Mouse (Mus musculus): ENCODE results near the gene Arf4. TPM values are rescaled to one million over a fixed set of nuclear protein-coding genes. Genes with fewer than 3 reads are reported as not detected.
A peak's percentile ranks its signal among the peaks of the same experiment; 100 is the strongest.
"Not testable (repeated sequence)": the region's sequence is repeated elsewhere in the genome, so short reads cannot be mapped to it uniquely, and the experiment has no call there.

Gene Arf4
- total RNA-seq, 2 experiments from 2014 or later = 160 to 169 TPM

GRCm38 (mm10) chr14:26662016-26662415 lies 24.1 kb downstream of the Arf4 start:
- DNase-seq (ENCODE audit: low spot score in 2 of 2) = no peak

GRCm38 (mm10) chr14:26662488-26662887 lies 24.6 kb downstream of the Arf4 start:
- no peak for DNase-seq (ENCODE audit: low spot score in 2 of 2)

DNA sequence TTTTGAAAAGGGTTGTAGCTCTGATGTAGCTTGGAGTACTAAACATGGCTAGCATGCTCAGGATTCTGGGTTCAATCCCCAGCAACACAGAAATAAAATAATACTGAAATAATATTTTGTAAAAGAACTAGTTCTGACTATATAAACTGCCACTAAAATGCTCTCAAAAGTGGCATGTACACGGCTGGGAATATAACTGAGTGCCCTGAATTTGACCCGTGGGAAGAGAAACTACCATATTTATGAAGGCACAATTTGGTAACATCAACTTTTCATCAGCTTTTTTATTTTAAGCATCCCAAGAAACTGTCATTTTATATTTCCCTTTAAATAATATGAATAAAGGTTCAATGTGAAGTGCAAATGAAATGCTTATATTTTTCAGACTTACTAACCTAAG lies 26.0 kb downstream of the Arf4 start:
- no peak for DNase-seq (ENCODE audit: low spot score in 2 of 2)

DNA sequence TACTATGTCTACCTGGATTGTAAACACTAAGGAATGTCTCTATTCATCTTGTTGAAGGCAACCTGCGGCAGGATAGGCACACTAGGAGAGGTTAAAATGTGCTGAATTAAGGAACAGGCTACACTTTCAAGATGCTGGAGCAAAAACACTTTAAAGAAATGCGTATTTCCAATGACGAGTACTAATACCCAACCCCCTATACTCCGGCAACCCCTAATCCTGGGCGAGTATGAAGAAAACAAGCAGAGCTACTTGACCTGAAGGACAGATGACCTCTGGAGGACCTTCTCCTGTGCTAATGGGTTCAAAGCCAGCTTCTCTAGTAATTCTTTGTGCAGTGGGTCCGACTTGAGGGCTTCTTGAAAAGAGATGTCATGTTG lies 30.1 kb downstream of the Arf4 start:
- no peak for DNase-seq (ENCODE audit: low spot score in 2 of 2)

- DNase-seq (ENCODE audit: low spot score in 2 of 2) = peak; percentile 13 to 51
These were observed 30.8 kb downstream of the Arf4 start for GRCm38 (mm10) chr14:26668371-26669291.

- peak; percentile 87 to 88 for DNase-seq (ENCODE audit: low spot score in 2 of 2)
These were observed 31.6 kb downstream of the Arf4 start, which contains the start of gene Pde12 for GRCm38 (mm10) chr14:26669292-26670073. TSS of gene Pde12 (minus strand) at chr14:26669883.

DNA sequence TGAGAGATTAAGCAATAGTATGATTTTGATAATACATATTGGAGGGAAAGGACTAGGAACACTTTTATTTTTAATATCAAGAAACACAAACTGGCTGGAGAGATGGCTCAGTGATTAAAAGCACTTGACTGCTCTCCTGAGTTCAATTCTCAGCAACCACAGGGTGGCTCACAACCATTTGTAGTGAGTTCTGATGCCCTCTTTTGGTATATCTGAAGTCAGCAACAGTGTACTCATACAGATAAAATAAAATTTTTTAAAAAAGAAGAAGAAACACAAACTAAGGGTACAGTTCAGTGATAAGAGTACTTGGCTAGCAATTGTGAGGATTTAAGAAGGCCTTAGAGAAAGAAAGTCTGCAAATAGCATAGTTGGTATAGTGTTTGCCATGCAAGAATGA lies 33.1 kb downstream of the Arf4 start:
- DNase-seq (ENCODE audit: low spot score in 2 of 2) = no peak

- DNase-seq (ENCODE audit: low spot score in 2 of 2) = not testable (repeated sequence)
These were observed 34.2 kb downstream of the Arf4 start for GRCm38 (mm10) chr14:26671870-26672615.

- not testable (repeated sequence) for DNase-seq (ENCODE audit: low spot score in 2 of 2)
These were observed 36.7 kb downstream of the Arf4 start for GRCm38 (mm10) chr14:26674476-26675169.

DNA sequence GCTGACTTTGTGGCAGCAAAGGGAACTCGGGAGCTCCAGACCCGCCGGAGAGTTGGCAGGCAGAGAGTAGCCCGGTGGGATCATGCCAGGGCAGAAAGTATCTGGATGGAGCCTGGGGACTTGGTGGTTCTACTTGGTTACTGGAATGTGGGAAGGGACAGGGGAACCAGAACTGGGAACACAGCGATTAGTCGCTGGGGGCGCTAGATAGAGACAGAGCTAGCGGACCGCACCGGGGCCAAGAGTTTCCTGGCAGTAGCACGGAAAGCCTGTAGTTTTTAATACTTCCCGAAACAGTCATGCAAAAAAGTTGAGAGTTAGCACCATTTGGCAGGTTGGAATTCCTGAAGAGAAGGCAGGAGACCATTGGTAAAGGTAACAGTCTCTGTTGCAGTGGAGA lies 37.5 kb downstream of the Arf4 start:
- peak; percentile 41 to 44 for DNase-seq (ENCODE audit: low spot score in 2 of 2)

DNA sequence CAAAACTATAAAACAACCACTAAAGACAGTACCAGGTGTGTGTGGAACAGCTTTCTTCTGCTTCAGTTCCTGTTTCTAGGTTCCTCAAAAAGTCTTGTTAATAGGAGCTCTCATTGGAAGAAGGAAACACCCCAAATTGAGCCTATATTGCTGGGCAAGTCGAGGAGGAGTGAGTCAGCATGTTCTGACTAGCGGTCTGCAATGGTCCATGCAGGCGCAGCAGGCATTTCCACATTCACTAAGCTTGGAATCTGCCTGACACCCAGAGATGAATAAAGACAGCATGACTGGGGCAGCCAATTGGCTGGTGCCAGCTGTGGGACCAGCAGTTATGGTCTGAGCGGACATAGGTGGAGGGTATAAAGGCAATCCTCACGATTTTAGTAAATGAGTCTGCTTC lies 37.9 kb downstream of the Arf4 start:
- DNase-seq (ENCODE audit: low spot score in 2 of 2) = no peak

- no peak for DNase-seq (ENCODE audit: low spot score in 2 of 2)
These were observed 52.9 kb downstream of the Arf4 start for GRCm38 (mm10) chr14:26690727-26691126.

- DNase-seq (ENCODE audit: low spot score in 2 of 2) = no peak
These were observed 53.5 kb downstream of the Arf4 start for GRCm38 (mm10) chr14:26691363-26691762.

DNA sequence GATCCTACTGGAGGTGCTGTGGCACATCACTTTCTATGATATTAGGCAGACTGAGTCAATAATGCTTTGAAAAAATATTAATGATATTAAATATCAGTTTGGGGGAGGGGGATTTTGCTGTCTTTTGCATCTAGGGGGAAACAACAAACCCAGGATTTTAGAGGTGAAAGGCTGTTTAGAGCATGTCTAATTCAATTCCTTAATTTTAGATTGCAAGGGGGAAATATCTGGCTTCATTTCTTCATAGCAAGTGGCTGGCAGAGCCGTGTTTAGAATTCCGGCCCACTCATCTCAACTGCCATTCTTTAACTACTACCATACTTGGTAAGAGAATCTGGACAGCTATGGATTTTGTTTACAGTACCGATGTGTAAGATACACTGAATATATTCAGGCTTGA lies 55.1 kb downstream of the Arf4 start, which contains the start of gene Dnah12:
Gene Dnah12, plus strand, starts transcription at position 301 of the 400 bp plus-strand sequence.
- DNase-seq (ENCODE audit: low spot score in 2 of 2) = no peak

DNA sequence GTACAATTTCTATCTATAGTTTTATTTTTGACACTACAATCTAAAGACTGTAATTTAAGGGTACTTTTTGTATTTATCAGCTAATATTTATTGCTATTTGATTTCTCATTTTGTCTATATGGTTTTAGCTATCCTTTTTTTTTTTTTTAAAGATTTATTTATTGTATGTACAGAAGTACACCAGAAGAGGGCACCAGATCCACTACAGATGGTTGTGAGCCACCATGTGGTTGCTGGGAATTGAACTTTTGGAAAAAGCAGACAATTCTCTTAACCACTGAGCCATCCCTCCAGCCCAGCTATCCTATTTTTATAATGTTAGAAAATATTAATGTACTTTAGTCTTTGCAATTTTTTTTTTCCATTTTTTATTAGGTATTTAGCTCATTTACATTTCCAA lies 60.0 kb downstream of the Arf4 start:
- no peak for DNase-seq (ENCODE audit: low spot score in 2 of 2)

DNA sequence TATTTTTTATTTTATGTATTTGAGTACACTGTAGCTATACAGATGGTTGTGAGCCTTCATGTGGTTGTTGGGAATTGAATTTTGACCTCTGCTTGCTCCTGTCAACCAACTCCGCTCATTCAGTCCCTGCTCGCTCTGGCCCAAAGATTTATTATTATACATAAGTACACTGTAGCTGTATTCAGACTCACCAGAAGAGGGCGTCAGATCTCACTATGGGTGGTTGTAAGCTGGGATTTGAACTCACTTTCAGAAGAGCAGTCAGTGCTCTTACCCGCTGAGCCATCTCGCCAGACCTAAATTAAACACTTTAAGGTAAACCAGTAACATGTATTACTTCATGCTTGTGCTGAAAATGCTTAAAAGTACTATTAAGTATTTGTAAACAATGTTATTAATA lies 67.4 kb downstream of the Arf4 start:
- DNase-seq (ENCODE audit: low spot score in 2 of 2) = not testable (repeated sequence)

Data from layer of hippocampus, postnatal 10 days (tissue).